Mouse (Mus musculus) liver, postnatal 0 days (tissue): ENCODE data around the gene Mapk9.

Experiments
- CTCF ChIP-seq: sonication (generic); IDR thresholded peaks from 2 replicates; pipeline ENCODE4 v1.5.1; 2016; ENCODE audit warnings: antibody characterized with exemption, low read depth
- EP300 ChIP-seq: IDR thresholded peaks from 2 replicates; pipeline ENCODE4 v1.6.1; 2016; ENCODE audit warnings: antibody characterized with exemption, low read depth, mild to moderate bottlenecking

DNA sequence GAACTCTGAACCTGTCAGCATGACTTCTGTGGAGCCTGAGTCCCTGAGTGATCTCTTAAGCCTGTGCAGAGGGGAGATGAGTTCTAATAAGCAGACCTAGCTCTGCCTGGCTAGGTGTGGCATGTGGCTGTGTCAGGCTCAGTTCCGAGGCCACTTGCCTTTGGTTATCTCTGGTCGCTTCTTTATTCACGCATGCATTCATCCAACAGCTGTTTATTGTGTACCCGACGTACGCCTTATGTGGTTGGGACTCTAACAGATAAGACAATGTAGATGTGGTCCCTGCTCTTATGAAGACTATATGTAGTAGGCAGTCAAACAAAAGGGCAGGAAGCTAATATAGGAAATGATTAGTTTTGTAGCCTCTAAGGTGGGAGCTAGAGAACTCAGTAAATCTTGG is 47.6 kb upstream of the Mapk9 start:
- no peak for TF ChIP-seq CTCF
- TF ChIP-seq EP300 = no peak
